Mouse (Mus musculus) embryo, embryonic 10 days (tissue): ENCODE data around the gene Atg7.

Experiments
- DNase-seq: peaks from one replicate; pipeline ENCODE4 v3.0.0-alpha.2; 2015; ENCODE audit warnings: low spot score

Atg7 gene

GRCm38 (mm10) chr6:114818471-114818870, 175.6 kb downstream of the Atg7 start:
- peak; percentile 40 for DNase-seq

- DNase-seq: no peak
These were observed 177.1 kb downstream of the Atg7 start for GRCm38 (mm10) chr6:114819971-114820481.

GRCm38 (mm10) chr6:114821646-114822045, 178.7 kb downstream of the Atg7 start:
- no peak for DNase-seq

- DNase-seq: no peak
These were observed 184.0 kb downstream of the Atg7 start for GRCm38 (mm10) chr6:114826889-114827288.

- no peak for DNase-seq
These were observed 187.0 kb downstream of the Atg7 start for GRCm38 (mm10) chr6:114829660-114830438.

- no peak for DNase-seq
These were observed 188.9 kb downstream of the Atg7 start for GRCm38 (mm10) chr6:114831807-114832206.

GRCm38 (mm10) chr6:114833058-114833685, 190.3 kb downstream of the Atg7 start:
- DNase-seq: no peak

GRCm38 (mm10) chr6:114833791-114834346, 191.0 kb downstream of the Atg7 start:
- DNase-seq: no peak

- DNase-seq: no peak
These were observed 192.4 kb downstream of the Atg7 start for GRCm38 (mm10) chr6:114835344-114835743.

- DNase-seq: no peak
These were observed 192.9 kb downstream of the Atg7 start for GRCm38 (mm10) chr6:114835752-114836151.

GRCm38 (mm10) chr6:114836433-114836832, 193.5 kb downstream of the Atg7 start:
- no peak for DNase-seq

- no peak for DNase-seq
These were observed 196.0 kb downstream of the Atg7 start for GRCm38 (mm10) chr6:114838872-114839271.

- DNase-seq: no peak
These were observed 197.1 kb downstream of the Atg7 start for GRCm38 (mm10) chr6:114840012-114840411.

- no peak for DNase-seq
These were observed 199.2 kb downstream of the Atg7 start for GRCm38 (mm10) chr6:114842131-114842530.

GRCm38 (mm10) chr6:114842863-114843262, 200.0 kb downstream of the Atg7 start:
- DNase-seq: no peak

- DNase-seq: peak; percentile 33
These were observed 203.4 kb downstream of the Atg7 start for GRCm38 (mm10) chr6:114846153-114846772.

GRCm38 (mm10) chr6:114847582-114848174, 204.8 kb downstream of the Atg7 start:
- DNase-seq: no peak

- peak; percentile 36 for DNase-seq
These were observed 205.9 kb downstream of the Atg7 start for GRCm38 (mm10) chr6:114848761-114849160.

GRCm38 (mm10) chr6:114849787-114850186, 206.9 kb downstream of the Atg7 start:
- DNase-seq: no peak

GRCm38 (mm10) chr6:114851688-114852087, 208.8 kb downstream of the Atg7 start:
- DNase-seq: no peak

- DNase-seq: no peak
These were observed 209.8 kb downstream of the Atg7 start for GRCm38 (mm10) chr6:114852739-114853138.

- DNase-seq: peak; percentile 37
These were observed 211.5 kb downstream of the Atg7 start for GRCm38 (mm10) chr6:114854368-114854767.
